Mouse (Mus musculus) intestine, embryonic 16.5 days (tissue): ENCODE data around the gene Gcnt4. TPM values are rescaled to one million over a fixed set of nuclear protein-coding genes. Genes with fewer than 3 reads are reported as not detected.

Experiments used
- ATAC-seq: fragments of 200-750 bp; cut with Nextera tagmentation; 2 replicates; pipeline ENCODE4 v1.8.0; 2017; ENCODE audit warnings: moderate TSS enrichment, moderate library complexity
- H3K27ac ChIP-seq: fragments of 300-500 bp; sonication (generic); 2 replicates; pipeline ENCODE4 v1.5.1; 2014; ENCODE audit warnings: mild to moderate bottlenecking, low read length
- H3K27me3 ChIP-seq: fragments of 300-500 bp; sonication (generic); replicated peaks from 2 replicates; pipeline ENCODE4 v1.6.1; 2014; ENCODE audit warnings: low read length, control low read depth, mixed read lengths; ENCODE audit not compliant: control insufficient read depth, insufficient read depth
- H3K36me3 ChIP-seq: fragments of 300-500 bp; sonication (generic); 2 replicates; pipeline ENCODE4 v1.6.1; 2014; ENCODE audit warnings: low read length, control low read depth; ENCODE audit not compliant: control insufficient read depth, insufficient read depth
- H3K4me1 ChIP-seq: fragments of 300-500 bp; sonication (generic); 2 replicates; pipeline ENCODE4 v1.6.1; 2014; ENCODE audit warnings: low read length, control low read depth, mixed read lengths; ENCODE audit not compliant: control insufficient read depth, insufficient read depth
- H3K4me2 ChIP-seq: fragments of 300-500 bp; sonication (generic); 2 replicates; pipeline ENCODE4 v1.6.1; 2014; ENCODE audit warnings: low read depth, low read length, control low read depth
- H3K4me3 ChIP-seq: fragments of 300-500 bp; sonication (generic); 2 replicates; pipeline ENCODE4 v1.5.1; 2014; ENCODE audit warnings: mild to moderate bottlenecking, low read length
- H3K9ac ChIP-seq: fragments of 300-500 bp; sonication (generic); 2 replicates; pipeline ENCODE4 v1.6.1; 2014; ENCODE audit warnings: low read depth, low read length
- H3K9me3 ChIP-seq: fragments of 300-500 bp; sonication (generic); 2 replicates; pipeline ENCODE4 v1.6.1; 2016; ENCODE audit warnings: low read length, control low read depth; ENCODE audit not compliant: control insufficient read depth
- WGBS: fragments of 180-500 bp; shearing (Covaris S2); extraction: QIAGEN DNeasy Blood & Tissue Kit; methylation state at CpG from one replicate; pipeline ENCODE4 v1.1.7; 2014; 5-methylcytosine and 5-hydroxymethylcytosine counted together
- polyA plus RNA-seq: library from polyadenylated mRNA; unstranded; fragments of >200 nt; fragmentation: Nextera tagmentation; extraction: Ambion mirVana; gene quantifications from 2 replicates; pipeline ENCODE4 v1.2.1, GENCODE M21; 2015

The Gcnt4 gene
- polyA plus RNA-seq, 1 experiment from 2014 or later, result 5.9 TPM

- no peaks in the 10 kb centered on the region for H3K9me3 ChIP-seq
- peak overlapping the region; percentile 96 for H3K4me2 ChIP-seq
- under 1% methylated on average over 53 of the region's 53 CpGs for WGBS
- H3K4me1 ChIP-seq, result peaks cover 6% of the 10 kb centered on the region
- peaks cover 7% of the 10 kb centered on the region; the same call in 1 of the 2 replicates for H3K27me3 ChIP-seq
- 0 out of 2 replicates have a peak, but pooled peaks have one; percentile 15 for ATAC-seq
- H3K27ac ChIP-seq, result peak overlapping the region; percentile 92
- peak overlapping the region; percentile 91 for H3K9ac ChIP-seq
- H3K36me3 ChIP-seq, result no peaks in the 10 kb centered on the region
- H3K4me3 ChIP-seq, result peak overlapping the region; percentile 86
Measured at GRCm38 (mm10) chr13:96924985-96925745, 676 bp downstream of the Gcnt4 start.

- WGBS, result 41% methylated on average over 10 of the region's 10 CpGs
- ATAC-seq, result peak; percentile 87
- peaks cover 6% of the 10 kb centered on the region for H3K4me1 ChIP-seq
- peak overlapping the region; percentile 91; the same call in 1 of the 2 replicates for H3K9ac ChIP-seq
- H3K27ac ChIP-seq, result peak overlapping the region; percentile 92
- peak overlapping the region; percentile 96 for H3K4me2 ChIP-seq
- peak overlapping the region; percentile 86 for H3K4me3 ChIP-seq
- peaks cover 7% of the 10 kb centered on the region; the same call in 1 of the 2 replicates for H3K27me3 ChIP-seq
- no peaks in the 10 kb centered on the region for H3K9me3 ChIP-seq
- no peaks in the 10 kb centered on the region for H3K36me3 ChIP-seq
Measured at GRCm38 (mm10) chr13:96925991-96926725, 1.7 kb downstream of the Gcnt4 start.

- H3K9ac ChIP-seq, result no peak overlapping the region
- no peak overlapping the region for H3K27ac ChIP-seq
- H3K27me3 ChIP-seq, result peaks cover 7% of the 10 kb centered on the region; the same call in 1 of the 2 replicates
- no peaks in the 10 kb centered on the region for H3K36me3 ChIP-seq
- peaks cover 6% of the 10 kb centered on the region for H3K4me1 ChIP-seq
- WGBS, result 88% methylated on average over 1 of the region's 1 CpGs
- H3K4me3 ChIP-seq, result no peak overlapping the region
- no peak overlapping the region for H3K4me2 ChIP-seq
- no peaks in the 10 kb centered on the region for H3K9me3 ChIP-seq
- no peak for ATAC-seq
Measured at GRCm38 (mm10) chr13:96927781-96928180, 3.3 kb downstream of the Gcnt4 start.

DNA sequence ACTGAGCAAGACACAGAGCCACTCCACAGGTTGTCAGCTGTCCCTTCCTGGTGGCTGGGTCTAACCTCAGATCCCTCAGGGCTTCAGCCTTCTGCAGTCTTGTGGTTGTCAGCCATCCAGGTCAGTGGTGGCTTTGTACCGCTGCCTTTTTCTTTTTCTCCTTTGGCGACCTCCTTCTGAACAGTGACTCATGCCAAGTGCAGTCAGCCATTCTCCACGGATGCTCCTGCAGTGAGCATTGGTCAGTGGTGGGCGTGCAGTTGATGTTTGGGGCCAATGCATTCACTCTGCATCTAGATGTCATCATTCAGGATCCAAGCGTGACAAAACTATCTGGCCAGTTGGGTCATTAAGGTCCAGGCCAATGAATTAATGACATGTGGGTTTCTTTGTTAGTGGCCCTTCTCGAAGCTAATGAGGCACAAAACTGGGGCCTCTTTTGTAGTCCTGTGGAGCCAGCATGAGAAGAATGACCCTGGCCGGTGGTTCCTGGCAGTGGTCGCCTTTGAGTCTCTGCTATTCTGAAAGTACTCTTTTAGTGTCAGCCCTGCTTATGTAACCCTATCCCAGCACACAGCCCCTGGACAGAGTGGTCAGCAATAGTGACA, 4.0 kb downstream of the Gcnt4 start:
- H3K9ac ChIP-seq, result no peak overlapping the region
- peaks cover 7% of the 10 kb centered on the region; the same call in 1 of the 2 replicates for H3K27me3 ChIP-seq
- no peak overlapping the region for H3K27ac ChIP-seq
- no peak for ATAC-seq
- H3K36me3 ChIP-seq, result no peaks in the 10 kb centered on the region
- peaks cover 6% of the 10 kb centered on the region for H3K4me1 ChIP-seq
- H3K9me3 ChIP-seq, result no peaks in the 10 kb centered on the region
- no peak overlapping the region for H3K4me3 ChIP-seq
- H3K4me2 ChIP-seq, result no peak overlapping the region
- 61% methylated on average over 8 of the region's 8 CpGs for WGBS

DNA sequence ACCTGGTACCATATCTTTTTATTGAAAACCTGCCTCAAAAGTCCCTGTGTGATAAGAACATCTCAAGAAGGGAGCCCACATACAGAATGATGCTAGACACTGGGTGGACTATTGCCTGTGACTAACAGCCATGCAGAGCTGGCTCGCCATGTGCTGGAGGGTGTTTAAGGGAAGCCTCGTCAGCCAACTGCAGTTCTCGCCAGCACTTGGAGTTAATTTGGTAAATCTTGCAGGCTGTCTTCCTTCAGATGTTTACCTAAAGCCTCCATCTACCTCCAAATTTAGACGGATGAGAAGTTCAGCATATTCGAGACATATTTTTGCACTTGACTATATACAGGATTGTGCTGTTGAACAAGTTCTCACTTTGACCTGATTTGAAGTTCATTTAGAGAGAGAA, 8.3 kb downstream of the Gcnt4 start:
- H3K9me3 ChIP-seq, result no peaks in the 10 kb centered on the region
- ATAC-seq, result no peak
- no peak overlapping the region for H3K4me2 ChIP-seq
- H3K4me1 ChIP-seq, result no peaks in the 10 kb centered on the region
- H3K36me3 ChIP-seq, result no peaks in the 10 kb centered on the region
- no peak overlapping the region for H3K9ac ChIP-seq
- no peak overlapping the region for H3K27ac ChIP-seq
- 80% methylated on average over 5 of the region's 5 CpGs for WGBS
- H3K27me3 ChIP-seq, result no peaks in the 10 kb centered on the region
- no peak overlapping the region for H3K4me3 ChIP-seq

- Histone ChIP-seq H3K4me1 (no peaks in the 10 kb centered on the region), H3K36me3 (no peaks in the 10 kb centered on the region), H3K4me2 (no peak overlapping the region), H3K4me3 (no peak overlapping the region), H3K27me3 (no peaks in the 10 kb centered on the region), H3K27ac (no peak overlapping the region), H3K9me3 (no peaks in the 10 kb centered on the region), H3K9ac (no peak overlapping the region)
- 36% methylated on average over 8 of the region's 8 CpGs for WGBS
- ATAC-seq, result no peak
Measured at GRCm38 (mm10) chr13:96933367-96933766, 8.9 kb downstream of the Gcnt4 start.

DNA sequence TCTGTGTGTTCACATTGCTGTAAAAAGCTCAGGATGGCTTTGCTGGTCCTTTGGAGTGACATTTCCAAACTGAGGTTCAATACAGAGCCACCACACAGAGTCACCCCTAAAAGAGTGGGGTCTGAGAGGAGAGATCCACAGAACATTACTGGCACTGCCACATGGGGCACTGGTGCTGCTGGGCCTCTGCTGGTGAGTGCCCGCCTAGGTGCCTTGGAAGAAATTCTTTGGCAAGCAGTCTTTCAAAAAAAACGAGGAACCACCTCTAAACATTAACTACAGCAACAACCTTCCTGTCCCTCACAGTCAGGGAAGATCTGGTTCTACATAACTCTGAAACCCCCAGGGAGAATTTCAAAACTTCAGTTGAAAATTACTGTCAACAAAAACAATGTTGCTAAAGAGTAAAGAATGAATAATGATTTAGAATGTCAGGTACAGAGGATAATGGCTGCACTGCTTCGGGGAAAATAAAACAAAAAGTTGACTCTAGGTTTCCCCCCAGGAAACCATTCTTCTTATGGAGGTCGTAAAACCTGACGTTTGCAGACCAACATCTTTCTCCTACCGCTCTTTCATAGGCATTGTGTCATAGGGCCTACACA, 11.8 kb downstream of the Gcnt4 start:
- no peaks in the 10 kb centered on the region for H3K4me1 ChIP-seq
- WGBS, result 48% methylated on average over 6 of the region's 6 CpGs
- H3K4me2 ChIP-seq, result no peak overlapping the region
- H3K9ac ChIP-seq, result no peak overlapping the region
- H3K27ac ChIP-seq, result no peak overlapping the region
- no peaks in the 10 kb centered on the region for H3K36me3 ChIP-seq
- no peaks in the 10 kb centered on the region for H3K9me3 ChIP-seq
- H3K4me3 ChIP-seq, result no peak overlapping the region
- no peak for ATAC-seq
- H3K27me3 ChIP-seq, result no peaks in the 10 kb centered on the region

DNA sequence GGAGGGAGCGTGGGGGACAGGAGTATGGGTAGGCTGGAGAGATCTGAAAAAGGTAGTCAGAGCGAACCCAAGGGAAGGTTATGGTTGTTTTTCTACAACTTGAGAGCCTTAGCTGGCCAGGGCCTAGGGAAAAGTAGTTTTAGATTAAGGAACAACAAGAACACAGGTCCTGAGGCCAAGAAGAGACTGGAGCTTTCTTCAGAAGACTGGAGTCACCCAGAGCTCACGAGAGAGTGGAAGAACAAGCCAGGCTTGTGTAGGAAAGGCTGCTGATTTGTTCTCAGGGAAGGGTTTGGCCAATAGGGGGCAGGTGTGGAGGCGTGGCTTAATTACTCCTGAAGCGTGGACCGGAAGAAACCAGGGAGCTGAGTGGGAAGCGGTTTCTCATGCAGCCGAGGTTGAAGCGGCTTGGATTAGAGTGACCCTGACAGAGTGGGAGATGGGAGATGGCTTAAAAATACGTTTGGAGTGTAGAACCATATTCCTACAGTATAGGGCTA, 12.6 kb downstream of the Gcnt4 start:
- H3K27ac ChIP-seq, result no peak overlapping the region
- no peaks in the 10 kb centered on the region for H3K36me3 ChIP-seq
- 77% methylated on average over 10 of the region's 10 CpGs for WGBS
- H3K4me2 ChIP-seq, result no peak overlapping the region
- ATAC-seq, result no peak
- H3K4me1 ChIP-seq, result no peaks in the 10 kb centered on the region
- H3K9me3 ChIP-seq, result no peaks in the 10 kb centered on the region
- H3K9ac ChIP-seq, result no peak overlapping the region
- no peak overlapping the region for H3K4me3 ChIP-seq
- H3K27me3 ChIP-seq, result no peaks in the 10 kb centered on the region

- Histone ChIP-seq H3K36me3 (no peaks in the 10 kb centered on the region), H3K4me1 (no peaks in the 10 kb centered on the region), H3K9me3 (no peaks in the 10 kb centered on the region), H3K27ac (no peak overlapping the region), H3K4me3 (no peak overlapping the region), H3K4me2 (no peak overlapping the region), H3K27me3 (no peaks in the 10 kb centered on the region), H3K9ac (no peak overlapping the region)
- no peak for ATAC-seq
- 83% methylated on average over 10 of the region's 10 CpGs for WGBS
Measured at GRCm38 (mm10) chr13:96939680-96940079, 15.2 kb downstream of the Gcnt4 start.
